Mouse (Mus musculus) cortical plate, adult 2 months (tissue): Measurements from ENCODE around the gene Svbp. TPM values are rescaled to one million over a fixed set of nuclear protein-coding genes. Genes with fewer than 3 reads are reported as not detected.
A peak's percentile ranks its signal among the peaks of the same experiment; 100 is the strongest.

Experiments used
- H3K27ac ChIP-seq: fragments of 200-500 bp; 2 replicates; pipeline ENCODE4 v1.5.1; 2012; ENCODE audit warnings: low read length, control low read depth, inconsistent platforms; ENCODE audit not compliant: insufficient read depth
- H3K4me1 ChIP-seq: fragments of 200-500 bp; 2 replicates; pipeline ENCODE4 v1.6.1; 2011; ENCODE audit warnings: low read length; ENCODE audit not compliant: control insufficient read depth, insufficient read depth
- H3K4me3 ChIP-seq: fragments of 200-500 bp; 2 replicates; pipeline ENCODE4 v1.5.1; 2011; ENCODE audit warnings: mild to moderate bottlenecking, low read length, control low read depth; ENCODE audit not compliant: insufficient read depth
- CTCF ChIP-seq: fragments of 200-500 bp; IDR thresholded peaks from 2 replicates; pipeline ENCODE4 v1.5.1; 2011; ENCODE audit warnings: mild to moderate bottlenecking, control low read depth, low read length; ENCODE audit not compliant: insufficient read depth; ENCODE audit errors: extremely low read depth
- POLR2A ChIP-seq: fragments of 200-500 bp; IDR thresholded peaks from 2 replicates; pipeline ENCODE4 v1.6.1; 2011; ENCODE audit warnings: mild to moderate bottlenecking, low read length, control low read depth; ENCODE audit not compliant: insufficient read depth; ENCODE audit errors: extremely low read depth
- polyA plus RNA-seq: library from polyadenylated mRNA; depleted of rRNA; stranded (reverse); fragments of >200 nt; gene quantifications from 2 replicates; pipeline ENCODE4 v1.2.3, GENCODE M21; 2012; rRNA removed

Svbp gene
- polyA plus RNA-seq: 29.2 and 29.9 TPM in 2 replicates

- no peak within 1 kb of the TSS for H3K27ac ChIP-seq
- TF ChIP-seq CTCF (no peak), POLR2A (no peak)
- peaks cover 1% of the 10 kb centered on the region; the same call in 1 of the 2 replicates for H3K4me1 ChIP-seq
- H3K4me3 ChIP-seq: peak within 1 kb of the TSS; percentile 46
Measured at GRCm38 (mm10) chr4:119194909-119195581, at the start of gene Svbp. Gene Svbp, plus strand, starts transcription at chr4:119195306.

- TF ChIP-seq CTCF (no peak), POLR2A (no peak)
- Histone ChIP-seq H3K27ac (no peak overlapping the region), H3K4me1 (no peaks in the 10 kb centered on the region), H3K4me3 (no peak overlapping the region)
Measured at GRCm38 (mm10) chr4:119146816-119147215, 48.3 kb upstream of the Svbp start.

- H3K4me1 ChIP-seq: no peaks in the 10 kb centered on the region
- H3K27ac ChIP-seq: no peak overlapping the region
- TF ChIP-seq POLR2A: no peak
- TF ChIP-seq CTCF: no peak
- H3K4me3 ChIP-seq: no peak overlapping the region
Measured at GRCm38 (mm10) chr4:119147347-119147746, 47.8 kb upstream of the Svbp start.

GRCm38 (mm10) chr4:119148741-119149140, 46.4 kb upstream of the Svbp start:
- H3K27ac ChIP-seq: no peak overlapping the region
- H3K4me1 ChIP-seq: no peaks in the 10 kb centered on the region
- no peak for TF ChIP-seq POLR2A
- no peak for TF ChIP-seq CTCF
- H3K4me3 ChIP-seq: no peak overlapping the region

GRCm38 (mm10) chr4:119157186-119157585, 37.9 kb upstream of the Svbp start:
- TF ChIP-seq POLR2A (no peak), CTCF (peak; percentile 48)
- H3K4me3 ChIP-seq: no peak overlapping the region
- no peak overlapping the region for H3K27ac ChIP-seq
- no peaks in the 10 kb centered on the region for H3K4me1 ChIP-seq

GRCm38 (mm10) chr4:119157891-119158290, 37.2 kb upstream of the Svbp start:
- Histone ChIP-seq H3K4me1 (no peaks in the 10 kb centered on the region), H3K27ac (no peak overlapping the region), H3K4me3 (no peak overlapping the region)
- TF ChIP-seq POLR2A (no peak), CTCF (no peak)

GRCm38 (mm10) chr4:119161358-119161757, 33.7 kb upstream of the Svbp start:
- H3K27ac ChIP-seq: no peak overlapping the region
- H3K4me1 ChIP-seq: no peaks in the 10 kb centered on the region
- H3K4me3 ChIP-seq: no peak overlapping the region
- TF ChIP-seq POLR2A: no peak
- no peak for TF ChIP-seq CTCF

- TF ChIP-seq CTCF (no peak), POLR2A (no peak)
- Histone ChIP-seq H3K27ac (no peak overlapping the region), H3K4me1 (no peaks in the 10 kb centered on the region), H3K4me3 (no peak overlapping the region)
Measured at GRCm38 (mm10) chr4:119162990-119163389, 32.1 kb upstream of the Svbp start.

- TF ChIP-seq POLR2A: no peak
- TF ChIP-seq CTCF: no peak
- Histone ChIP-seq H3K27ac (no peak overlapping the region), H3K4me1 (no peaks in the 10 kb centered on the region), H3K4me3 (no peak overlapping the region)
Measured at GRCm38 (mm10) chr4:119165916-119166315, 29.2 kb upstream of the Svbp start.

GRCm38 (mm10) chr4:119167068-119167467, 28.0 kb upstream of the Svbp start:
- no peak for TF ChIP-seq POLR2A
- no peak overlapping the region for H3K27ac ChIP-seq
- H3K4me3 ChIP-seq: no peak overlapping the region
- peaks cover 2% of the 10 kb centered on the region; the same call in 1 of the 2 replicates for H3K4me1 ChIP-seq

- Histone ChIP-seq H3K4me1 (peaks cover 2% of the 10 kb centered on the region; the same call in 1 of the 2 replicates), H3K27ac (no peak overlapping the region), H3K4me3 (no peak overlapping the region)
- peak; percentile 94 for TF ChIP-seq CTCF
- TF ChIP-seq POLR2A: no peak
Measured at GRCm38 (mm10) chr4:119167663-119168062, 27.4 kb upstream of the Svbp start.
